Mouse (Mus musculus) sigmoid colon, adult 10 weeks (tissue): ENCODE results near the gene Klhl9. TPM values are rescaled to one million over a fixed set of nuclear protein-coding genes. Genes with fewer than 3 reads are reported as not detected.

Source experiments
- polyA plus RNA-seq: library from polyadenylated mRNA; stranded (reverse); fragments of 350-450 nt; fragmentation: Illumina TruSeq; extraction: RNeasy Lipid Tissue Mini Kit (QIAGEN cat#74804); gene quantifications from one replicate; pipeline ENCODE4 v1.2.3, GENCODE M21; 2014; ENCODE audit warnings: low read depth, low replicate concordance

The Klhl9 gene
- polyA plus RNA-seq, result 150 TPM

DNA sequence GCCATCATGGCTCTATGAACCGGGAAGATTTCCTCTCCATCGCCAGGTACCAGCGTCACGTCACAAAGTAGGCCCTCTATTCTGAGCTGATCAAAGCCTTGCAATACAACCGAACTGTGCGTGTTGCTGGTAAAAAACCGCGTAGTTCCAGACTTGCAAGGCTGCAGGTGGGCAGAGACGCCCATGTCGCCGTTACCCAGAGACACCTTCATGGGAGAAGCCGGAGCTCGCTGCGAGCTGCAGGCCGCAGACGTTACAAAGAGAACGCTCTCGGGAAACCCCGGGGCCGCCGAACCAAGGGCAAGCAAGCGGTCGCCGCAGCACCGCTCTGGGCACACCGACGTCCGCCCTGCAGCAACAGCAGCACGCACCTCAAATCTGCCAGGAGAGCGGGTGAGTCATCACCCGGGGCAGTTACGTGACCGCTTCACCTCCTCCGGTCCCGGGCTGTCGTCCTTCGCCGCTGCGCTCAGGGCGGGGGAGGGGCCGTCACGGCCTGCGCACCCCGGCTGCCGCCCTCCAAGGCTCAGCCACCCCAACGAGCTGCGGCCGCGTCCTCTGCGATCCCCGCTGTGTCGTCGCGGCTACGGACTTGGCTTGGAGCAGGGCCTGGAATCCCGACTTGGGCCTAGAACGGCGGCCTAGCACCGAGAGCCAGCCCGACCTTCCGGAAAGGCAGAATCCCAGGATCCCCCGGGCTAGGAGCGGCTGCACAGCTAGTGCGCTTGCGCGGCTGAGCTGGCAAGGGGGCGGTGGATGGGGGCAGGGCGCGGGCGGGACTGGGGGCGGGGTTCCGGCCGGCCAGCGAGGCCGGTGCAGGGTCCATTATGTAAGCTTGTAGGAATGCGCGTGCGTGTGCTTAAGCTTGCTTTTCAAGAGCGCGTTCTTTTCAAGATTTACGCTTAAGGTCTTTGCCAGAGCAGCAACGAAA, at the start of gene Klhl9, which contains the start of gene Gm26566:
TSS of gene Klhl9 (minus strand) at position 675 of the 931 bp plus-strand sequence.
TSS of gene Gm26566 (plus strand) at position 15 of the 931 bp plus-strand sequence.

DNA sequence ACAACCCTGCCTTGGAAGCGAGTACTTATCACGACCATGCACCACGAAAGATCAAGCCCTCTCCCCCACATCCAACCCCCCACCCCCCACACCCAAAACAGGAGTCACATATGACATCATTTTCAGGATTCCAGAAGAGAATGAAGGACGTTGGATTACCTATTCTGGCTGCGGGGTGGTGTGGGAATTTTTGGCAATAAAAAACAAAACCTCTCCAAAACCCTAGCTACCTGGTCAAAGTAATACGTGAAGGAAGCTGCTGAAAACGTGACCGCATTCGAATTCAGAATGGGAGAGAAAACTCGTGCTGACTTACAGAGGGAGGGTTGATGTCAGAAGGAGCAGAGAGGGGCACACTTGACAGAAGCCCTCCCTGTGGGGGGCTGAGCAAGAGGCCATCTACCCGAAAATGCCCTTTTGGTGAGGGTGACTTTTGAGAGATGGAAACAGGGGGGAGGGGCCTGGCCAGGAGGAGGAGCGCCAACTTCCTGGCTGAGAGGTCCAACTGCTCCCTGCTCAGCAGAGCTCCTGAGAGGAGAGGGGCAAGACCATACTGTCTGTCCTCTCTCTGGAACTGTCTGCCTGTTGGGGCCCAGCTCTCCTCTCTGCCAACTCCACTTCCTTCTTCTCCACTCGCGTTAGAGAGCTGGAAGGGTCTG, 37.5 kb upstream of the Klhl9 start, which contains the start of gene Gm13283:
TSS of gene Gm13283 (plus strand) at position 510 of the 659 bp plus-strand sequence.

DNA sequence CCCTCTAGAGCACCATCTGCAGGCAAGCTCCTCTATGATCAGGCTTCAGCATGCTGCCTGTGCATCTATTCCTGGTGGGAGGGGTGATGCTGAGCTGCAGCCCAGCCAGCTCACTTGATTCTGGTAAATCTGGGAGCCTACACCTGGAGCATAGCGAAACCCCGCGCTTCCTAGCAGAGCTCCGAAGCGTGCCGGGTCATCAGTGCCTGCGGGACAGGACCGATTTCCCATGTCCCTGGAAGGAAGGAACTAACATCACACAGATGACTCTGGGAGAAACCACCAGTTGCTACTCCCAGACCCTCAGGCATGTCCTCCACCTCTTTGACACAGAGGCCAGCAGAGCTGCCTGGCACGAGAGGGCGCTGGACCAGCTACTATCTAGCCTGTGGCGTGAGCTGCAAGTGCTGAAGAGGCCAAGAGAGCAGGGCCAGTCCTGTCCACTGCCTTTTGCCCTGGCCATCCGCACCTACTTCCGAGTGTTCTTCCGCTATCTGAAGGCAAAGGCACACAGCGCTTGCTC, 32.6 kb upstream of the Klhl9 start, which contains the start of gene Gm13271:
TSS of gene Gm13271 (plus strand) at position 51 of the 523 bp plus-strand sequence.

DNA sequence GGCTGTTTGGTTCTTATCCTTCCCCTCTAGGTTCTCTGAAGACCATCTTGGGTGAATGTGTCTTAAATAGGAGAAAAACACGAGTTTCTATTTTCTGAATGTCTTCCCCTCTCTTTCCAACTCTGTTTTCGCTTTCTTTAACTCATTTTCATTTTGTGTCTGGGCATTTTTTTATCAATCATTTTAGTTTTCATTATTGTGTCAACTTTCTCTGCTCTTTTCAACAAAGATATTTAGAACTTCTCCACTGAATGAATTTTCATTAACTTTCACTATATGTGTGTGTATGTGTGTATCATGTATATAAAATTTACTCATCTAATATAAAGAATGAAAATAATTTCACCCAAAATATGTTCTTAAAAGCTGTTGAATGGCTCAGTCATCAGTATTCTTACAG, 31.0 kb downstream of the Klhl9 start, which contains the start of gene Ifnab:
TSS of gene Ifnab (minus strand) at position 101 of the 400 bp plus-strand sequence.

DNA sequence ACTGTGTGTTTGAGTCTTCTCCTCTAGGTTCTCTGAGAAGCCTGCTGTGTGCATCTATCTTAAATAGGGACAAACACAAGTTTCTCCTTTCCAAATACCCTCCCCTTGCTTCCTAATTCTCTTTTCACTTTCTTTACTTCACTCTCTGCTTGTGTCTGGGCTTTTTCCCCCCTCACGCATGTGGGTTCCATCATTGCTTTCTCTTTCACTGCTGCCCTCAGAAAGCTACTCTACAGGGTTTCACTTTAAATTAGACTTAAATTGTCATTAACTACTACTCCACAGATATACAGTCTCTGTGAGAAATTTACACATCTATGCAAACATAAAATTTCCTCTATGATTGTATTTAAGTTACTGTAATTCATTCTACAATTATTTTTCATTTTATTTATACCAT, 38.5 kb downstream of the Klhl9 start, which contains the start of gene Ifna2:
TSS of gene Ifna2 (minus strand) at position 101 of the 400 bp plus-strand sequence.

DNA sequence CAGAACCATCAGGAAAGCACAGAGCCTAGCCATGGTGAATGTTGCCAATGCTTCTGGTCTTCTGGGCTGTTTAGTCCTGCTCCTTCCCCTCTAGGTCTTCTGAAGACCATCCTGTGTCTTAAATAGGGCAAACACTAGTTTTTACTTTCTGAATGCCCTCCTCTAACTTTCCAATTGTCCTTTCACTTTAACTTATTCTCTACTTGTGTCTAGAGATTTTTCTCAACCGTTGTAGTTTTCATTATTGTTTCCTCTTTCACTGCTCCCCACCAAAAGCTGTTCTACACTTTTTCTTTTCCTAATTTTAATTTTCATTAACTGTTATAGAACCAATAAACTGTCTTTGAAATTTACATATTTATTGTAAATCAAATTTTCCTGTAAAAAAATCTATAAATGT, 45.4 kb downstream of the Klhl9 start, which contains the start of gene Ifna16:
TSS of gene Ifna16 (minus strand) at position 101 of the 400 bp plus-strand sequence.

Other genes with a start within 250 kb of the Klhl9 start
- gene Ifnb1, start 199.7 kb downstream of the Klhl9 start, polyA plus RNA-seq, result not detected
- gene Ifna15, start 164.2 kb downstream of the Klhl9 start, polyA plus RNA-seq, result not detected
- not detected for gene Ifna14, start 150.7 kb downstream of the Klhl9 start, polyA plus RNA-seq
- gene Ifna9, start 130.1 kb downstream of the Klhl9 start, polyA plus RNA-seq, result not detected
- gene Ifna12, start 119.1 kb downstream of the Klhl9 start, polyA plus RNA-seq, result not detected
- not detected for gene C87499, start 88.1 kb downstream of the Klhl9 start, polyA plus RNA-seq
- gene Ifna13, start 78.0 kb downstream of the Klhl9 start, polyA plus RNA-seq, result not detected
- not detected for gene Ifna16, start 45.5 kb downstream of the Klhl9 start, polyA plus RNA-seq
- gene Ifna2, start 38.6 kb downstream of the Klhl9 start, polyA plus RNA-seq, result not detected
- not detected for gene Ifnab, start 31.1 kb downstream of the Klhl9 start, polyA plus RNA-seq
- gene Gm26566, start 660 bp downstream of the Klhl9 start, polyA plus RNA-seq, result not detected
- gene Gm13271, start 32.4 kb upstream of the Klhl9 start, polyA plus RNA-seq, result not detected
- gene Gm13283, start 37.7 kb upstream of the Klhl9 start, polyA plus RNA-seq, result not detected
- not detected for gene Gm13290, start 51.4 kb upstream of the Klhl9 start, polyA plus RNA-seq
- not detected for gene Gm13289, start 54.5 kb upstream of the Klhl9 start, polyA plus RNA-seq
- not detected for gene Gm13272, start 57.4 kb upstream of the Klhl9 start, polyA plus RNA-seq
- not detected for gene Ifnz, start 59.7 kb upstream of the Klhl9 start, polyA plus RNA-seq
- gene Gm13276, start 63.2 kb upstream of the Klhl9 start, polyA plus RNA-seq, result not detected
- gene Gm13277, start 66.2 kb upstream of the Klhl9 start, polyA plus RNA-seq, result not detected
- gene Gm13278, start 69.1 kb upstream of the Klhl9 start, polyA plus RNA-seq, result not detected
- not detected for gene Gm13275, start 72.0 kb upstream of the Klhl9 start, polyA plus RNA-seq
- not detected for gene Gm13279, start 74.9 kb upstream of the Klhl9 start, polyA plus RNA-seq
- gene Gm13285, start 77.2 kb upstream of the Klhl9 start, polyA plus RNA-seq, result not detected
- gene Gm13287, start 80.8 kb upstream of the Klhl9 start, polyA plus RNA-seq, result not detected
- not detected for gene Gm13288, start 83.1 kb upstream of the Klhl9 start, polyA plus RNA-seq
- not detected for gene Ifna7, start 93.8 kb upstream of the Klhl9 start, polyA plus RNA-seq
- not detected for gene Ifna11, start 97.5 kb upstream of the Klhl9 start, polyA plus RNA-seq
- not detected for gene Ifna6, start 105.0 kb upstream of the Klhl9 start, polyA plus RNA-seq
- gene Ifna5, start 113.1 kb upstream of the Klhl9 start, polyA plus RNA-seq, result not detected
- not detected for gene Ifna4, start 119.4 kb upstream of the Klhl9 start, polyA plus RNA-seq
- gene Ifna1, start 127.6 kb upstream of the Klhl9 start, polyA plus RNA-seq, result not detected
- not detected for gene Ifne, start 157.7 kb upstream of the Klhl9 start, polyA plus RNA-seq